Mouse (Mus musculus) liver, embryonic 14.5 days (tissue): ENCODE data around the gene Slc35f4.

Experiments used
- CTCF ChIP-seq: IDR thresholded peaks from 2 replicates; pipeline ENCODE4 v1.5.1; 2016; ENCODE audit warnings: antibody characterized with exemption, low read depth, control low read depth
- EP300 ChIP-seq: IDR thresholded peaks from 2 replicates; pipeline ENCODE4 v1.6.1; 2016; ENCODE audit warnings: antibody characterized with exemption, low read depth

- TF ChIP-seq CTCF (no peak), EP300 (no peak)
Observed at GRCm38 (mm10) chr14:49525176-49525930, 493 bp downstream of the Slc35f4 start.
